Mouse (Mus musculus) limb, embryonic 13.5 days (tissue): ENCODE data around the gene Sgcd. TPM values are rescaled to one million over a fixed set of nuclear protein-coding genes. Genes with fewer than 3 reads are reported as not detected.

ENCODE experiments used
- ATAC-seq: fragments of 200-750 bp; cut with Nextera tagmentation; 2 replicates; pipeline ENCODE4 v1.8.0; 2017; ENCODE audit warnings: low read depth, moderate number of reproducible peaks, moderate TSS enrichment; ENCODE audit not compliant: low FRiP score
- H3K27ac ChIP-seq: fragments of 300-500 bp; sonication (generic); 2 replicates; pipeline ENCODE4 v1.5.1; 2015; ENCODE audit warnings: inconsistent platforms, mild to moderate bottlenecking, moderate library complexity
- H3K27me3 ChIP-seq: fragments of 300-500 bp; sonication (generic); 2 replicates; pipeline ENCODE4 v1.6.1; 2015; ENCODE audit warnings: mild to moderate bottlenecking, inconsistent platforms
- H3K36me3 ChIP-seq: fragments of 300-500 bp; sonication (generic); 2 replicates; pipeline ENCODE4 v1.6.1; 2015; ENCODE audit warnings: inconsistent platforms, mild to moderate bottlenecking, moderate library complexity
- H3K4me1 ChIP-seq: fragments of 300-500 bp; sonication (generic); 2 replicates; pipeline ENCODE4 v1.6.1; 2015; ENCODE audit warnings: inconsistent platforms
- H3K4me2 ChIP-seq: fragments of 300-500 bp; sonication (generic); replicated peaks from 2 replicates; pipeline ENCODE4 v1.6.1; 2015; ENCODE audit warnings: inconsistent platforms, mild to moderate bottlenecking, moderate library complexity
- H3K4me3 ChIP-seq: fragments of 300-500 bp; sonication (generic); 2 replicates; pipeline ENCODE4 v1.5.1; 2015; ENCODE audit warnings: moderate library complexity, mild to moderate bottlenecking, inconsistent platforms
- H3K9ac ChIP-seq: fragments of 300-500 bp; sonication (generic); 2 replicates; pipeline ENCODE4 v1.6.1; 2015; ENCODE audit warnings: mild to moderate bottlenecking, inconsistent platforms
- H3K9me3 ChIP-seq: fragments of 300-500 bp; sonication (generic); 2 replicates; pipeline ENCODE4 v1.6.1; 2016; ENCODE audit warnings: inconsistent platforms
- WGBS: fragments of 180-500 bp; shearing (Covaris S2); methylation state at CpG from one replicate; pipeline ENCODE4 v1.1.7; 2015; 5-methylcytosine and 5-hydroxymethylcytosine counted together
- polyA plus RNA-seq: library from polyadenylated mRNA; unstranded; fragments of >200 nt; fragmentation: Nextera tagmentation; extraction: Ambion mirVana; gene quantifications from 2 replicates; pipeline ENCODE4 v1.2.1, GENCODE M21; 2015

Gene Sgcd
- polyA plus RNA-seq, 1 experiment from 2014 or later, result 9.7 TPM

- ATAC-seq, result no peak
- H3K9me3 ChIP-seq, result no peaks in the 10 kb centered on the region
- no peak overlapping the region for H3K4me3 ChIP-seq
- no peak overlapping the region for H3K9ac ChIP-seq
- no peak overlapping the region for H3K4me2 ChIP-seq
- 72% methylated on average over 1 of the region's 1 CpGs for WGBS
- no peaks in the 10 kb centered on the region for H3K4me1 ChIP-seq
- H3K27me3 ChIP-seq, result no peaks in the 10 kb centered on the region
- H3K36me3 ChIP-seq, result no peaks in the 10 kb centered on the region
- H3K27ac ChIP-seq, result no peak overlapping the region
These were observed 1124.0 kb downstream of the Sgcd start for GRCm38 (mm10) chr11:46864809-46865208.

DNA sequence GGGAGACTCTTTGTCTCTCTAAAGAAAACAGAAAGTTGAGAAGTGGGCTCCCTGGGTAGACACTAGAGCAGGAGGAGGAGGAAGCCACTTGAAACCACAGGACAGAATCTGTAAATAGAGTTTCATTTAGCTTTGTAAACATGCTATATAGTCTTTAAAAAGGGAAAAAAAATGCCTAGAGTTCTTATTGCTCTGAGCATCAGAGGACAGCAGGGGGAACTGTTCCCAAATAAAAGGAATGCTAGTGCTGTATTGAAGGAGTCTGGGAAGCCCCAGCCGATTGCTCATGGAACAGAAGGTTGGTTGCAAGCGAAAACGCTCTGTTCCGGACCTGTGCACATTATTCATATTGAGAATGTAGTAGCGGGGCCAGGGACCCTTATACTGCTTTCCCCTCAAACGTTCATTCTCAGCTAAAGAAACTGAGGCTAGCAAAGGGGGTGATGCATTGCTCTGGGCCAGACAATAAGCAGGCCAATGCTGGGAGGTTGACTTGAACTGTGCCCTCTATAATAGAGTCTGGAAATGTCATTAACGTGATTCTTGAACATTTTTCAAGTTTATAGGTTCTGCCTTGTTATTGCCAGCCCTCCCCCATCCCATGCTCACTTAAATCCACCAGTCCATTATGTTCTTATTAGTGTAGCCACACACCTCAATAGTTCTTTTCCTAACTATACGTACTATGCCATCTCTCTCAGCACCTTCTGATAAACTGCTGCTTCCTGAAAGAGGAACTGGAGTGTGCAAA is 1140.4 kb downstream of the Sgcd start:
- ATAC-seq, result peak; percentile 72; the same call in 1 of the 2 replicates

GRCm38 (mm10) chr11:46847827-46848220 is 1140.9 kb downstream of the Sgcd start:
- H3K4me3 ChIP-seq, result no peak overlapping the region
- 36% methylated on average over 3 of the region's 3 CpGs for whole genome bisulfite sequencing
- peaks cover 18% of the 10 kb centered on the region; the same call in 1 of the 2 replicates for H3K4me1 ChIP-seq
- H3K27ac ChIP-seq, result no peak overlapping the region
- no peak overlapping the region for H3K4me2 ChIP-seq
- ATAC-seq, result no peak
- H3K27me3 ChIP-seq, result no peaks in the 10 kb centered on the region
- H3K36me3 ChIP-seq, result no peaks in the 10 kb centered on the region
- H3K9me3 ChIP-seq, result no peaks in the 10 kb centered on the region
- H3K9ac ChIP-seq, result no peak overlapping the region

More for the DNA sequence above, 1140.4 kb downstream of the Sgcd start:
- H3K4me2 ChIP-seq, result peak overlapping the region; percentile 19; the same call in 1 of the 2 replicates
- no peaks in the 10 kb centered on the region for H3K9me3 ChIP-seq
- H3K27ac ChIP-seq, result no peak overlapping the region
- no peak overlapping the region for H3K4me3 ChIP-seq
- peaks cover 18% of the 10 kb centered on the region; the same call in 1 of the 2 replicates for H3K4me1 ChIP-seq
- H3K27me3 ChIP-seq, result no peaks in the 10 kb centered on the region
- WGBS, result 23% methylated on average over 8 of the region's 8 CpGs
- H3K36me3 ChIP-seq, result no peaks in the 10 kb centered on the region
- no peak overlapping the region for H3K9ac ChIP-seq

GRCm38 (mm10) chr11:46846661-46847060 is 1142.1 kb downstream of the Sgcd start:
- H3K9ac ChIP-seq, result no peak overlapping the region
- no peaks in the 10 kb centered on the region for H3K27me3 ChIP-seq
- 11% methylated on average over 1 of the region's 1 CpGs for WGBS
- H3K36me3 ChIP-seq, result no peaks in the 10 kb centered on the region
- H3K9me3 ChIP-seq, result no peaks in the 10 kb centered on the region
- H3K4me1 ChIP-seq, result peaks cover 18% of the 10 kb centered on the region; the same call in 1 of the 2 replicates
- no peak overlapping the region for H3K4me3 ChIP-seq
- no peak overlapping the region for H3K4me2 ChIP-seq
- H3K27ac ChIP-seq, result no peak overlapping the region
- ATAC-seq, result no peak
